Mouse (Mus musculus) mammary gland, adult 2 months (tissue): ENCODE data around the gene Foxd4. TPM values are rescaled to one million over a fixed set of nuclear protein-coding genes. Genes with fewer than 3 reads are reported as not detected.

Source experiments
- polyA plus RNA-seq: library from polyadenylated mRNA; depleted of rRNA; stranded (reverse); fragments of >200 nt; gene quantifications from 2 replicates; pipeline ENCODE4 v1.2.3, GENCODE M21; 2012; ENCODE audit warnings: low replicate concordance; rRNA removed

Foxd4 gene
- polyA plus RNA-seq = not detected in 2 replicates

GRCm38 (mm10) chr19:24900581-24901220 is at the start of gene Foxd4:
Foxd4 (minus strand) TSS chr19:24901197.

DNA sequence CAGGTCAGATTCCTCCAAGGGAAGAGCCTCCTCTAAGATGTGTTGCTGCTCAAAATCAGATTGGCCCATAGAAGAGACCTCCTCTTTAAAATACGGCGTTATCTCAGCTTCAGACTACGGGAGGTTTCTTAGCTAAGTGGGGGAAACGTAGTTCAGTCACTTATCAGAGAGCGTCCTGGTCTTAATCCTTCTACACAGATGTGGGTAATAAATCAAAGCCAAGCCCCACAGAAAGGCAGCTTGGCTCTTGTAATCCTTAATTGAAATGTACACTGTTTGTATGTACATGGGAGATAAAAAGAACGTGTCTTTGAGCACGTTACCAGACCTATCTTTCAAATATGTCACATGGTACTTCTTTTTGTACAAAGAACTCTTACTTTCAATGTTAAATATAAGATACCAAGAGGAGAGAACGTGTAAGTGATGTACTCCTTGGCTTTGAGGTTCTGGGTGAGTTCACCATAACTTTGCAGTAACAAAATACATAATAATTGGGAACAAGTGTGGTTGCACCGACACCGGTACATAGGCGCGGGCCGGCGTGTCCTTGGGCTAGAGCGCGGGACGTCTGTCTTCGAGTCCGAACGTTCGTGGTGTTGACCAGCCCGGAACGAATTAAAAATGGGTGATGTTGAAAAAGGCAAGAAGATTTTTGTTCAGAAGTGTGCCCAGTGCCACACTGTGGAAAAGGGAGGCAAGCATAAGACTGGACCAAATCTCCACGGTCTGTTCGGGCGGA is 25.7 kb downstream of the Foxd4 start, which contains the start of gene Gm10053:
TSS of gene Gm10053 (plus strand) at position 558 of the 742 bp plus-strand sequence.

DNA sequence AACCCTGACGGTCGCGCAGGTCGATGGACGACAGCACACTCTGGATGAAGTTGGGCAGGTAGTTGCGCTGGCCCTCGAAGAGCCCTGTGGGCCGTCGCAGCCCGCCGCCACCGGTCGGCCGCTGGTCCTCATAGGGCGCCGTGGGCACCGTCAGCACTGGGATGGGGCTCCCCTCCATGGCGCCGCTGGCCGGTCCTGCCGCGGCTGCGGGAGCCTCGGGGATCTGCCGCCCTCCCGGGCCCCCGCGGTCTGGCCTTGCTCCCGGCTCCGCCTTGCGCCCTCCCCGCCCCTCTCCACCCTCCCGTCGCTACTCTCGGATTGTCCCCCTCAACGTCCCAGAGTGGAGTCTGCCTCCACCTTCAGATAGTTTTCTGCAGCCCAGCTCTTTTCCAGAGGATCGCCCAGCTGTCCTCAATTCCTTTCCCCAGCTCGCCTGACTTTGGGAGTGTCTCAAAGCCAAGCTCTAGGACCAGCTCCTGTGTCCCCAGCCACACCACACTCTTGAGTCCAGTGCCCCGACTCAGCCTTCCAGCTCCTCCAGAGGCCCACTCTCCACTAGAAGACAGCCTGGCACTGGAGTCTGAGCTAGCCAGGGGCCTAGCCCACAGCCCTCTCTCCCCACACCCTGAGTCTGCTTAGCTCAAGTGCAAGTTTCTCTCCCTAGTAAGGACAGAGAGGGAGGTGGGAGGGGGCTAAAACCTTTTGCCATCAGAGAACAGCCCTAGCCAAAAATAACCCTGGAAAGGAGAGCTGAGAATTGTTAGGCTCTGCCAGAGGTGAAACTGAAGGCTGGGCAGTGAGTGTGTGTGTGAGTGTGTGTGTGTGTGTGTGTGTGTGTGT is 39.2 kb downstream of the Foxd4 start, which contains the start of gene Pgm5:
TSS of gene Pgm5 (minus strand) at position 244 of the 840 bp plus-strand sequence.

Other genes starting within 250 kb of the Foxd4 start
- gene Tmem252, start 227.2 kb downstream of the Foxd4 start, polyA plus RNA-seq = 0.48 and 0.68 TPM in 2 replicates
- 4.0 and 8.9 TPM in 2 replicates for gene Pgm5, start 39.3 kb downstream of the Foxd4 start, polyA plus RNA-seq
- gene Gm10053, start 25.5 kb downstream of the Foxd4 start, polyA plus RNA-seq = 8.9 and 50.5 TPM in 2 replicates
- gene Cbwd1, start 60.4 kb upstream of the Foxd4 start, polyA plus RNA-seq = 0.80 and 2.9 TPM in 2 replicates
- gene Dock8, start 98.3 kb upstream of the Foxd4 start, polyA plus RNA-seq = 27.0 and 30.0 TPM in 2 replicates